Mouse (Mus musculus): Measurements from ENCODE around the gene Ccdc33.

The Ccdc33 gene

GRCm38 (mm10) chr9:57986293-57986692 lies 132.3 kb downstream of the Ccdc33 start:
- no peak for DNase-seq (ENCODE audit: inconsistent age in 2 of 2, low spot score in 1 of 2)

DNA sequence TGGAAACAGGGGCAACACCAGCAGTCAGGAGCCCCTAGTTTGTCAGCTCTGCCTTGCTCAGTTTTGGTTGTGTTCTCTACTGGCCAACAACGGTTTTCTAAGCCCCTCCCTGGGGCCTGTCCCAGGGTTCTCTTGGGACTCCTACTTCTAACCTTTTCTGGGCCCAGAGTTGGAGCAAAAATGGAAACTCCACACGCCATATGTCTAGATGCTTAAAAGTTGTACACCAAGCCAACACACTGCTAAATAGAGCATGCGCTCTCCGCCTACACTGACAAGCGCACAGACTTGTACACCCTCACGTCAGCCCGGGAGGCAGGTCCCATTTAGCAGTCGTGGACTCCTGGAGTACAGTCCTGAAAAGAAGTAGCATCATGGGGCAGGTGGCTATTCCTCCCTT lies 133.3 kb downstream of the Ccdc33 start:
- no peak for DNase-seq (ENCODE audit: inconsistent age in 2 of 2, low spot score in 1 of 2)

DNA sequence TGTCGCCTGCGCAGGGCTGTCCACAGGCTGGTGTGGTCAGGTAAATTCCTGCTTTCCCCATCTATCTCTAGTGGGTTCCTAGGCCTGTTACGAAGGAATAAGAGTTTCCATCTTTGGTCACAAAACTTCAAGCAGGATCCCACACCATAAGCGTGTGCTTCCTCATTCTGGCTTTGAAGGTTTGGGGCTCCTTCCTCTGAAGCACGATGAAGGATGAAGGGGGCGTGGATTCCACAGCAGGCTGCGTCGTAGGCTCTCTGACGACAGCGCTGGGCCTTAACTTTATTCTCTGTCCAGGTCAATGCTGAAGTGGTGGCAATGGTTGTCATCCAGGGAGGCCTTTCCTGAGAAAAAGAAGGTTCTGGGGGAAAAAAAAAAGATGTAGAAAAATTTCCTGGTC lies 138.1 kb downstream of the Ccdc33 start:
- no peak for DNase-seq (ENCODE audit: inconsistent age in 2 of 2, low spot score in 1 of 2)

GRCm38 (mm10) chr9:57978858-57979257 lies 139.8 kb downstream of the Ccdc33 start:
- no peak for DNase-seq (ENCODE audit: inconsistent age in 2 of 2, low spot score in 1 of 2)
